Mouse (Mus musculus) kidney, embryonic 16.5 days (tissue): ENCODE measurements around the gene Mobp. TPM values are rescaled to one million over a fixed set of nuclear protein-coding genes. Genes with fewer than 3 reads are reported as not detected.
A peak's percentile ranks its signal among the peaks of the same experiment; 100 is the strongest.

Source experiments
- ATAC-seq: fragments of 200-750 bp; cut with Nextera tagmentation; 2 replicates; pipeline ENCODE4 v1.8.0; 2017; ENCODE audit warnings: moderate TSS enrichment; ENCODE audit not compliant: low FRiP score, low TSS enrichment
- H3K27ac ChIP-seq: fragments of 300-500 bp; sonication (generic); 2 replicates; pipeline ENCODE4 v1.5.1; 2014; ENCODE audit warnings: low read length
- H3K27me3 ChIP-seq: fragments of 300-500 bp; sonication (generic); 2 replicates; pipeline ENCODE4 v1.6.1; 2014; ENCODE audit warnings: low read length, control low read depth, mixed read lengths; ENCODE audit not compliant: insufficient read depth
- H3K36me3 ChIP-seq: fragments of 300-500 bp; sonication (generic); 2 replicates; pipeline ENCODE4 v1.6.1; 2014; ENCODE audit warnings: low read length, control low read depth, mixed read lengths; ENCODE audit not compliant: insufficient read depth
- H3K4me1 ChIP-seq: fragments of 300-500 bp; sonication (generic); 2 replicates; pipeline ENCODE4 v1.6.1; 2014; ENCODE audit warnings: low read length, control low read depth, mixed read lengths; ENCODE audit not compliant: insufficient read depth
- H3K4me2 ChIP-seq: fragments of 300-500 bp; sonication (generic); replicated peaks from 2 replicates; pipeline ENCODE4 v1.6.1; 2014; ENCODE audit warnings: low read depth, low read length
- H3K4me3 ChIP-seq: fragments of 300-500 bp; sonication (generic); 2 replicates; pipeline ENCODE4 v1.5.1; 2014; ENCODE audit warnings: mild to moderate bottlenecking, low read length
- H3K9ac ChIP-seq: fragments of 300-500 bp; sonication (generic); replicated peaks from 2 replicates; pipeline ENCODE4 v1.6.1; 2014; ENCODE audit warnings: low read length
- H3K9me3 ChIP-seq: fragments of 300-500 bp; sonication (generic); 2 replicates; pipeline ENCODE4 v1.6.1; 2016; ENCODE audit warnings: low read length, control low read depth
- WGBS: fragments of 180-500 bp; shearing (Covaris S2); extraction: QIAGEN DNeasy Blood & Tissue Kit; methylation state at CpG from one replicate; pipeline ENCODE4 v1.1.7; 2014; 5-methylcytosine and 5-hydroxymethylcytosine counted together
- polyA plus RNA-seq: library from polyadenylated mRNA; unstranded; fragments of >200 nt; fragmentation: Nextera tagmentation; extraction: Ambion mirVana; gene quantifications from 2 replicates; pipeline ENCODE4 v1.2.1, GENCODE M21; 2015

Mobp gene
- polyA plus RNA-seq, 1 experiment from 2014 or later, result not detected

- no peaks in the 10 kb centered on the region for H3K9me3 ChIP-seq
- H3K9ac ChIP-seq, result no peak overlapping the region
- no peaks in the 10 kb centered on the region for H3K27me3 ChIP-seq
- 87% methylated on average over 5 of the region's 5 CpGs for WGBS
- no peak overlapping the region for H3K4me2 ChIP-seq
- H3K4me1 ChIP-seq, result peaks cover 6% of the 10 kb centered on the region
- no peak for ATAC-seq
- no peak overlapping the region for H3K27ac ChIP-seq
- peaks cover 19% of the 10 kb centered on the region; the same call in 1 of the 2 replicates for H3K36me3 ChIP-seq
- H3K4me3 ChIP-seq, result no peak overlapping the region
Measured at GRCm38 (mm10) chr9:120115580-120115979, 33.9 kb upstream of the Mobp start.

DNA sequence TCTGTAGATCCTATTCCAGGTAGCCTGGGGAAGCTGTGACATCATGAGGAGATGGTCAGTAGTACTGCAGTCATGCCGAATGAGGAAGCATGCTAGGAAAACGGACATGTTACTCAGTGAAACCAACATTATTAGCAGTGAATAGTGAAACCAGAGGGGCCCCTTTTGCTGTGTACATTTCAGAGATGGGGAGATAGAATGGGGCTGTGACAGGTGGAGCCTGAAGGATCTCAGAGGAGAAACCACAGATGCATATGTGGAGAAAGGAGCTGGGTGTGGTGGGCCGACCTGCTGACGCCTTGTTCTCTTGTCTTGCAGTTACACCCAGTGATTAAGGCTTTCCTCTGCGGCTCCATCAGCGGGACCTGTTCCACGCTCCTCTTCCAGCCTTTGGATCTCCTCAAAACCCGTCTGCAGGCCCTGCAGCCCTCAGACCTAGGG is 33.3 kb upstream of the Mobp start:
- WGBS, result 91% methylated on average over 8 of the region's 8 CpGs
- Histone ChIP-seq H3K4me1 (peaks cover 3% of the 10 kb centered on the region), H3K27ac (no peak overlapping the region), H3K27me3 (no peaks in the 10 kb centered on the region), H3K4me2 (no peak overlapping the region), H3K9me3 (no peaks in the 10 kb centered on the region), H3K9ac (no peak overlapping the region), H3K4me3 (no peak overlapping the region), H3K36me3 (peaks cover 20% of the 10 kb centered on the region; the same call in 1 of the 2 replicates)
- ATAC-seq, result no peak

GRCm38 (mm10) chr9:120118212-120118611 is 31.3 kb upstream of the Mobp start:
- Histone ChIP-seq H3K4me1 (no peaks in the 10 kb centered on the region), H3K4me2 (no peak overlapping the region), H3K36me3 (peaks cover 31% of the 10 kb centered on the region), H3K27me3 (no peaks in the 10 kb centered on the region), H3K9me3 (no peaks in the 10 kb centered on the region), H3K9ac (no peak overlapping the region), H3K27ac (no peak overlapping the region), H3K4me3 (no peak overlapping the region)
- 88% methylated on average over 4 of the region's 4 CpGs for WGBS
- ATAC-seq, result no peak

DNA sequence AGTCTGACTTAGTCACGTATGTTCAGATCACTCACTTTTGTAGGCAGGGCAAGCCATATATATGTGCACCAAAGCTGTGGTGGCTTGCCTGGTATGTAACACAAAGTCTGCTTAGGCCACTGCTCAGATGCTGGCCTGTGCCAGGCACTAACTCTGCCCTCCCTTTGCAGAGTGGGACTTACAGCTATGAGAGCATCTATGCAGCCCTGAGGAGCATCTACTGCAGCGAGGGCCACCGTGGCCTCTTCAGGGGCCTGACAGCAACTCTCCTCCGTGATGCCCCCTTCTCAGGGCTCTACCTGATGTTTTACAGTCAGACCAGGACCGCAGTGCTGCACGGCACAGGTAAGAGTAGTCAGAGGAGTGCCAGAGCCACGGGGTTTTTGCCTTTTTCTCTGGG is 29.0 kb upstream of the Mobp start:
- Histone ChIP-seq H3K9ac (no peak overlapping the region), H3K4me2 (no peak overlapping the region), H3K27me3 (no peaks in the 10 kb centered on the region), H3K4me1 (no peaks in the 10 kb centered on the region), H3K4me3 (no peak overlapping the region), H3K9me3 (no peaks in the 10 kb centered on the region), H3K36me3 (peaks cover 37% of the 10 kb centered on the region), H3K27ac (no peak overlapping the region)
- WGBS, result 89% methylated on average over 7 of the region's 7 CpGs
- ATAC-seq, result no peak

DNA sequence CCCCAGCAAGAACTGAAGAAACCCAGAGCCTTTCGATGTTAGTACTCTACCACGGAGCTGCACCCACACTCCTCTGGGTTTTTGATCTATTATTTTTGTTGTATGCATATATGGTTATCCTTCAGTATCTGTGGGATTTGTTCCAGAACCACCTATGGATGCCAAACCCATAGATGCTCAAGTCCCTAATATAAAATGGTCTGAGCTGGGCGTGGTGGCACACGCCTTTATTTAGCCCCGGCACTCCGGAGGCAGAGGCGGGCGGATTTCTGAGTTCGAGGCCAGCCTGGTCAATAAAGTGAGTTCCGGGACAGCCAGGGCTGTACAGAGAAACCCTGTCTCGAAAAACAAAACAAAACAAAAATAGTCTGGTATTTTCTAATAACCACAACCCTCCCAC is 22.6 kb upstream of the Mobp start:
- peak overlapping the region; percentile 100 for H3K4me3 ChIP-seq
- peak overlapping the region; percentile 66 for H3K4me2 ChIP-seq
- no peak; the same call in 1 of the 2 replicates for ATAC-seq
- peaks cover 49% of the 10 kb centered on the region for H3K36me3 ChIP-seq
- no peaks in the 10 kb centered on the region for H3K9me3 ChIP-seq
- peak overlapping the region; percentile 77 for H3K9ac ChIP-seq
- WGBS, result 54% methylated on average over 11 of the region's 11 CpGs
- no peaks in the 10 kb centered on the region for H3K27me3 ChIP-seq
- peaks cover 15% of the 10 kb centered on the region for H3K4me1 ChIP-seq
- peak overlapping the region; percentile 92 for H3K27ac ChIP-seq

GRCm38 (mm10) chr9:120127538-120128251 is 21.8 kb upstream of the Mobp start, which contains the start of gene Rpsa:
Rpsa (plus strand) TSS chr9:120127689.
- Histone ChIP-seq H3K9me3 (no peaks in the 10 kb centered on the region), H3K36me3 (peaks cover 52% of the 10 kb centered on the region), H3K27me3 (no peaks in the 10 kb centered on the region), H3K4me3 (peak within 1 kb of the TSS; percentile 100), H3K4me1 (peaks cover 15% of the 10 kb centered on the region), H3K27ac (peak within 1 kb of the TSS; percentile 94), H3K4me2 (peak within 1 kb of the TSS; percentile 90), H3K9ac (peak within 1 kb of the TSS; percentile 100)
- WGBS, result under 1% methylated on average over 72 of the region's 72 CpGs
- peak; percentile 98 for ATAC-seq

GRCm38 (mm10) chr9:120129276-120129675 is 20.2 kb upstream of the Mobp start:
- 61% methylated on average over 10 of the region's 10 CpGs for WGBS
- H3K4me2 ChIP-seq, result peak overlapping the region; percentile 90
- 0 out of 2 replicates have a peak overlapping the region, but pooled peaks have one; percentile 94 for H3K27ac ChIP-seq
- peaks cover 46% of the 10 kb centered on the region for H3K36me3 ChIP-seq
- H3K4me1 ChIP-seq, result peaks cover 15% of the 10 kb centered on the region
- no peak for ATAC-seq
- H3K9ac ChIP-seq, result peak overlapping the region; percentile 100
- H3K9me3 ChIP-seq, result no peaks in the 10 kb centered on the region
- no peaks in the 10 kb centered on the region for H3K27me3 ChIP-seq
- H3K4me3 ChIP-seq, result peak overlapping the region; percentile 100

DNA sequence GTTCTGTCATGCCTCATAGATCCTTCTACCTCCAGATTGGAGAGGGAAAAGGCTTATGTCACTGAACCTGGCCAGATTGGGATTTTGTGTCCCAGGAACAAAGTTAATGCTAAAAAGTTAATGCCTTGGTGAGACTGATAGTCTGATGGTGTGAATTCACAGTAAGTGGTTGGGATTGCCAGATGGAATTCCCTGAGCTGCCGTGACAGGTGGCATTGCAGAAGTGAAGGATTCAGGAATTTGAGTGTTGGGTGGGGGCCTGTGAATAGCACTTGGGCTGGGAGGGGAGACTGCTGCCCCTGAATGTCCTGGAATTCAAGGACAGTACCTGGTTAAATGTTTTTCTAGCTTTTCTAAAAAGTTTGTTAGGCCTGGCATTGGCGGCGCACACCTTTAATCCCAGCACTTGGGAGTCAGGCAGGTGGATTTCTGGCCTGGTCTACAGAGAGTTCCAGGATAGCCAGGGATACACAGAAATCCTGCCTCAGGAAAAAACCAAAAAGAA is 17.7 kb upstream of the Mobp start:
- Histone ChIP-seq H3K27me3 (no peaks in the 10 kb centered on the region), H3K4me2 (no peak overlapping the region), H3K36me3 (peaks cover 46% of the 10 kb centered on the region), H3K4me3 (no peak overlapping the region), H3K4me1 (peaks cover 15% of the 10 kb centered on the region), H3K27ac (no peak overlapping the region), H3K9ac (no peak overlapping the region), H3K9me3 (no peaks in the 10 kb centered on the region)
- 86% methylated on average over 3 of the region's 3 CpGs for WGBS
- ATAC-seq, result no peak

DNA sequence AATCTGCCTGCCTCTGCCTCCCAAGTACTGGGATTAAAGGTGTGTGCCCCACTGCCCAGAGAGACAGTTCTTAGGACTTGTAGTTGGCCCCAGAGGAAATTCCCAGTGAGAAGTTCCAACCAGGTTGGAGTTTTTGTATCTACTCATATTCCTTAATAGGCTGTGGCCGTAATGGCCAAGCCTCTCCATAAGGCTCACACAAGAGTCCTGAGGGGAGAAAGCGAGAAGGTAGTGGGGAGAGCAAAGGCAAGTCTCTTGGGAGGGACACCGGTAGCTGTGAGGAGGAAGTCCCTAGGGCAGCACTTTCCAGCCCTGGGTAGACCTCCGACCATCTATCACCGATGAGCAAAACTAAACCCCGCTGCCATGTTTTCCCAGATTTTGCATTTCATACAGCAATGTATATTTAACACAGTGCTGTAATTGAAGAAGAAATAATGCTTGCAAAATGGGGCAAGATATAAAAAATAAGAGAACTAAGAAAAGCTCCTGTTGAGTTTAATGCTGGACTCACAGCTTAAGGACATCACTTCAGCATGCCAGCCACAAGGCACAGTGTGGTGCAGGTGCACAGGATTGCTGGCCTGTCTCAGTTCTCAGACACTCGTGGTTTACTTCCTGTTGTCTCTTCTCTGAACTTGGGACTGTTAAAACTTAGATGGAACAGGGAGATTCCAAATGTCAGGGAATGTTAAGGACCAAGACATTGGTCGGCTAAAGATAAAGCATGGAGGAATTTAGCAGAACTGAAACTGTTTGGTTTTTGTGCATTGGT is 16.3 kb upstream of the Mobp start:
- Histone ChIP-seq H3K9ac (no peak overlapping the region), H3K27me3 (no peaks in the 10 kb centered on the region), H3K4me2 (no peak overlapping the region), H3K36me3 (peaks cover 46% of the 10 kb centered on the region), H3K9me3 (no peaks in the 10 kb centered on the region), H3K4me1 (peaks cover 15% of the 10 kb centered on the region), H3K27ac (no peak overlapping the region), H3K4me3 (no peak overlapping the region)
- 37% methylated on average over 8 of the region's 8 CpGs for WGBS
- no peak for ATAC-seq
